Mouse (Mus musculus) megakaryocyte, embryonic 14.5 days (primary cell): ENCODE measurements around the gene Dus3l. TPM values are rescaled to one million over a fixed set of nuclear protein-coding genes. Genes with fewer than 3 reads are reported as not detected.
A peak's percentile ranks its signal among the peaks of the same experiment; 100 is the strongest.

ENCODE experiments used
- H3K27me3 ChIP-seq: replicated peaks from 2 replicates; pipeline ENCODE3; 2012; ENCODE audit warnings: inconsistent platforms
- H3K36me3 ChIP-seq: replicated peaks from 2 replicates; pipeline ENCODE3; 2012; ENCODE audit warnings: low read length, inconsistent platforms, mixed read lengths
- H3K4me1 ChIP-seq: 2 replicates; pipeline ENCODE4 v1.6.1; 2012; ENCODE audit warnings: inconsistent platforms
- H3K4me3 ChIP-seq: replicated peaks from 2 replicates; pipeline ENCODE3; 2012; ENCODE audit warnings: moderate library complexity, mild to moderate bottlenecking, inconsistent platforms
- H3K9me3 ChIP-seq: 2 replicates; pipeline ENCODE4 v1.6.1; 2012; ENCODE audit warnings: inconsistent platforms
- FLI1 ChIP-seq: IDR thresholded peaks from 2 replicates; pipeline ENCODE4 v1.6.1; 2012; ENCODE audit warnings: low read length, inconsistent platforms, mixed read lengths
- GATA1 ChIP-seq: IDR thresholded peaks from 3 replicates; pipeline ENCODE4 v1.6.1; 2012; ENCODE audit warnings: mixed read lengths, low read length, inconsistent platforms, borderline replicate concordance
- polyA plus RNA-seq: library from polyadenylated mRNA; stranded (reverse); fragments of >175 nt; gene quantifications from 2 replicates; pipeline ENCODE4 v1.2.3, GENCODE M21; 2012; ENCODE audit warnings: low replicate concordance; ENCODE audit not compliant: insufficient read depth

The Dus3l gene
- polyA plus RNA-seq, 1 experiment = 29.8 TPM

GRCm38 (mm10) chr17:56753452-56753851 is 11.1 kb upstream of the Dus3l start:
- TF ChIP-seq GATA1 (no peak), FLI1 (no peak)
- peaks cover 87% of the 10 kb centered on the region for H3K27me3 ChIP-seq

GRCm38 (mm10) chr17:56754271-56755185 is 10.0 kb upstream of the Dus3l start:
- no peaks in the 10 kb centered on the region for H3K36me3 ChIP-seq
- TF ChIP-seq GATA1 (no peak), FLI1 (no peak)
- H3K4me1 ChIP-seq = peaks cover 57% of the 10 kb centered on the region
- peaks cover 31% of the 10 kb centered on the region for H3K9me3 ChIP-seq
- peaks cover 90% of the 10 kb centered on the region for H3K27me3 ChIP-seq
- H3K4me3 ChIP-seq = peak overlapping the region; percentile 80

More at GRCm38 (mm10) chr17:56753452-56753851, 11.1 kb upstream of the Dus3l start:
- Histone ChIP-seq H3K4me3 (no peak overlapping the region), H3K4me1 (peaks cover 47% of the 10 kb centered on the region), H3K36me3 (no peaks in the 10 kb centered on the region), H3K9me3 (peaks cover 39% of the 10 kb centered on the region)

- Histone ChIP-seq H3K4me1 (peaks cover 67% of the 10 kb centered on the region), H3K9me3 (peaks cover 8% of the 10 kb centered on the region), H3K27me3 (peaks cover 80% of the 10 kb centered on the region), H3K4me3 (peak overlapping the region; percentile 91), H3K36me3 (no peaks in the 10 kb centered on the region)
- TF ChIP-seq FLI1 = no peak
- no peak for TF ChIP-seq GATA1
Measured at GRCm38 (mm10) chr17:56756703-56757399, 7.7 kb upstream of the Dus3l start.

GRCm38 (mm10) chr17:56757416-56758123 is 7.0 kb upstream of the Dus3l start, which contains the start of gene Nrtn:
TSS of gene Nrtn (minus strand) at chr17:56757530.
- Histone ChIP-seq H3K4me1 (peaks cover 74% of the 10 kb centered on the region), H3K4me3 (peak within 1 kb of the TSS; percentile 91), H3K9me3 (peaks cover 2% of the 10 kb centered on the region; the same call in 1 of the 2 replicates), H3K27me3 (peaks cover 73% of the 10 kb centered on the region), H3K36me3 (no peaks in the 10 kb centered on the region)
- TF ChIP-seq GATA1 = no peak
- TF ChIP-seq FLI1 = no peak

GRCm38 (mm10) chr17:56758132-56758531 is 6.4 kb upstream of the Dus3l start:
- TF ChIP-seq GATA1 (no peak), FLI1 (no peak)
- no peaks in the 10 kb centered on the region for H3K36me3 ChIP-seq
- H3K4me3 ChIP-seq = peak overlapping the region; percentile 91
- peaks cover 80% of the 10 kb centered on the region for H3K4me1 ChIP-seq
- no peaks in the 10 kb centered on the region for H3K9me3 ChIP-seq
- H3K27me3 ChIP-seq = peaks cover 67% of the 10 kb centered on the region

GRCm38 (mm10) chr17:56759261-56759660 is 5.3 kb upstream of the Dus3l start:
- peaks cover 82% of the 10 kb centered on the region for H3K4me1 ChIP-seq

GRCm38 (mm10) chr17:56761077-56761476 is 3.5 kb upstream of the Dus3l start:
- peaks cover 75% of the 10 kb centered on the region for H3K4me1 ChIP-seq
- peaks cover 38% of the 10 kb centered on the region for H3K27me3 ChIP-seq
- TF ChIP-seq FLI1 (no peak), GATA1 (no peak)
- H3K9me3 ChIP-seq = no peaks in the 10 kb centered on the region
- H3K36me3 ChIP-seq = no peaks in the 10 kb centered on the region
- peak overlapping the region; percentile 28 for H3K4me3 ChIP-seq

More at GRCm38 (mm10) chr17:56759261-56759660, 5.3 kb upstream of the Dus3l start:
- Histone ChIP-seq H3K27me3 (peaks cover 56% of the 10 kb centered on the region), H3K9me3 (no peaks in the 10 kb centered on the region), H3K36me3 (no peaks in the 10 kb centered on the region), H3K4me3 (no peak overlapping the region)
- TF ChIP-seq FLI1 = no peak
- TF ChIP-seq GATA1 = no peak

GRCm38 (mm10) chr17:56761991-56762410 is 2.6 kb upstream of the Dus3l start:
- Histone ChIP-seq H3K4me1 (peaks cover 72% of the 10 kb centered on the region), H3K36me3 (peaks cover 7% of the 10 kb centered on the region), H3K27me3 (peaks cover 28% of the 10 kb centered on the region), H3K9me3 (no peaks in the 10 kb centered on the region), H3K4me3 (peak overlapping the region; percentile 93)
- no peak for TF ChIP-seq GATA1
